Mouse (Mus musculus) right cerebral cortex, postnatal 25 days (tissue): ENCODE results near the gene Chdh.

Source experiments
- DNase-seq: peaks from one replicate; pipeline ENCODE4 v3.0.0; 2022

The Chdh gene

GRCm38 (mm10) chr14:30014487-30014886, 5.7 kb downstream of the Chdh start:
- no peak for DNase-seq

- DNase-seq = no peak
These were observed 6.2 kb downstream of the Chdh start for GRCm38 (mm10) chr14:30015008-30015407.

GRCm38 (mm10) chr14:30016666-30017065, 7.8 kb downstream of the Chdh start:
- DNase-seq = no peak

GRCm38 (mm10) chr14:30017794-30018462, 9.1 kb downstream of the Chdh start:
- no peak for DNase-seq

- DNase-seq = no peak
These were observed 9.6 kb downstream of the Chdh start for GRCm38 (mm10) chr14:30018463-30018801.

- DNase-seq = no peak
These were observed 10.0 kb downstream of the Chdh start for GRCm38 (mm10) chr14:30018846-30019245.

- no peak for DNase-seq
These were observed 10.6 kb downstream of the Chdh start for GRCm38 (mm10) chr14:30019375-30019774.

GRCm38 (mm10) chr14:30019792-30020575, 11.2 kb downstream of the Chdh start:
- no peak for DNase-seq

GRCm38 (mm10) chr14:30022471-30022870, 13.6 kb downstream of the Chdh start:
- no peak for DNase-seq

GRCm38 (mm10) chr14:30024387-30024786, 15.6 kb downstream of the Chdh start:
- no peak for DNase-seq

- no peak for DNase-seq
These were observed 18.6 kb downstream of the Chdh start for GRCm38 (mm10) chr14:30027378-30027777.

GRCm38 (mm10) chr14:30033405-30033804, 24.6 kb downstream of the Chdh start:
- DNase-seq = no peak

- no peak for DNase-seq
These were observed 29.6 kb downstream of the Chdh start for GRCm38 (mm10) chr14:30038431-30038830.

- DNase-seq = no peak
These were observed 30.6 kb downstream of the Chdh start for GRCm38 (mm10) chr14:30039413-30039812.

GRCm38 (mm10) chr14:30041836-30042235, 33.0 kb downstream of the Chdh start:
- DNase-seq = no peak

- no peak for DNase-seq
These were observed 34.6 kb downstream of the Chdh start for GRCm38 (mm10) chr14:30043356-30043940.

GRCm38 (mm10) chr14:30045239-30045638, 36.4 kb downstream of the Chdh start:
- DNase-seq = no peak

GRCm38 (mm10) chr14:30045704-30046220, 36.9 kb downstream of the Chdh start:
- DNase-seq = no peak

- DNase-seq = no peak
These were observed 38.2 kb downstream of the Chdh start for GRCm38 (mm10) chr14:30046976-30047375.

GRCm38 (mm10) chr14:30048049-30048448, 39.2 kb downstream of the Chdh start:
- no peak for DNase-seq

- DNase-seq = no peak
These were observed 41.5 kb downstream of the Chdh start for GRCm38 (mm10) chr14:30050280-30050679.

- no peak for DNase-seq
These were observed 46.1 kb downstream of the Chdh start for GRCm38 (mm10) chr14:30054922-30055321.

- DNase-seq = no peak
These were observed 47.4 kb downstream of the Chdh start for GRCm38 (mm10) chr14:30056031-30056766.
